Mouse (Mus musculus) CH12.LX (cell line): ENCODE results near the gene Fam3b. TPM values are rescaled to one million over a fixed set of nuclear protein-coding genes. Genes with fewer than 3 reads are reported as not detected.

Experiments
- DNase-seq: peaks from one replicate; pipeline ENCODE4 v3.0.0-alpha.2; 2013; ENCODE audit errors: extremely low read depth
- H3K27ac ChIP-seq: 2 replicates; pipeline ENCODE4 v1.5.1; 2012; ENCODE audit warnings: low read depth, mild to moderate bottlenecking, control low read depth, moderate library complexity; ENCODE audit not compliant: insufficient read depth
- H3K27me3 ChIP-seq: replicated peaks from 2 replicates; pipeline ENCODE3; 2012; ENCODE audit warnings: inconsistent platforms
- H3K36me3 ChIP-seq, 2 experiments: replicated peaks in 1 of 2; 2 replicates each; pipeline versions ENCODE3 to v1.6.1; 2012; ENCODE audit warnings: inconsistent platforms in 1 of 2, low read length in 1 of 2, mild to moderate bottlenecking in 1 of 2, mixed read lengths in 1 of 2, moderate library complexity in 1 of 2; ENCODE audit not compliant: control insufficient read depth in 1 of 2, insufficient read depth in 1 of 2
- H3K4me1 ChIP-seq, 2 experiments: 2 replicates each; pipeline ENCODE4 v1.6.1; 2012; ENCODE audit warnings: inconsistent platforms in 1 of 2, moderate library complexity in 1 of 2; ENCODE audit not compliant: insufficient read depth in 2 of 2, control insufficient read depth in 1 of 2
- H3K4me2 ChIP-seq: 2 replicates; pipeline ENCODE4 v1.6.1; 2012; ENCODE audit warnings: low read depth, mild to moderate bottlenecking, control low read depth; ENCODE audit not compliant: poor library complexity, insufficient read depth, severe bottlenecking
- H3K4me3 ChIP-seq, 3 experiments: fragments of 150-350 bp in 1 of 3; sonication (generic) in 1 of 3; replicated peaks in 1 of 3; 2 replicates each; pipeline versions ENCODE3 to v1.5.1; 2011 to 2012; ENCODE audit warnings: low read depth in 2 of 3, low read length in 2 of 3, mild to moderate bottlenecking in 2 of 3, moderate library complexity in 2 of 3, control low read depth in 1 of 3, improper control_type of control experiment in 1 of 3, inconsistent platforms in 1 of 3, mixed read lengths in 1 of 3; ENCODE audit not compliant: poor library complexity in 1 of 3
- H3K79me2 ChIP-seq: replicated peaks from 2 replicates; pipeline ENCODE4 v1.6.1; 2012; ENCODE audit warnings: mild to moderate bottlenecking, moderate library complexity; ENCODE audit not compliant: control insufficient read depth, poor library complexity, insufficient read depth, severe bottlenecking; ENCODE audit errors: extremely low read depth
- H3K9ac ChIP-seq: 2 replicates; pipeline ENCODE4 v1.6.1; 2012; ENCODE audit warnings: low read depth, mild to moderate bottlenecking, control low read depth, moderate library complexity; ENCODE audit not compliant: insufficient read depth
- H3K9me3 ChIP-seq: replicated peaks from 2 replicates; pipeline ENCODE3; 2012; ENCODE audit warnings: low read length, inconsistent platforms, mixed read lengths
- ELF1 ChIP-seq: IDR thresholded peaks from 2 replicates; pipeline ENCODE4 v1.6.1; 2014; ENCODE audit warnings: low read depth, mild to moderate bottlenecking, inconsistent platforms, low read length, improper control_type of control experiment
- EP300 ChIP-seq: IDR thresholded peaks from 2 replicates; pipeline ENCODE4 v1.6.1; 2011; ENCODE audit warnings: low read length, improper control_type of control experiment
- ETS1 ChIP-seq: conservative IDR thresholded peaks from 2 replicates; pipeline ENCODE4 v1.6.1; 2012; ENCODE audit warnings: low read depth, mild to moderate bottlenecking, inconsistent platforms, low read length, improper control_type of control experiment, moderate library complexity
- IRF4 ChIP-seq: IDR thresholded peaks from 2 replicates; pipeline ENCODE4 v1.6.1; 2014; ENCODE audit warnings: low read depth, mild to moderate bottlenecking, inconsistent platforms, low read length, improper control_type of control experiment
- KAT2A ChIP-seq: IDR thresholded peaks from 2 replicates; pipeline ENCODE4 v1.6.1; 2012; ENCODE audit warnings: low read length, improper control_type of control experiment, inconsistent platforms; ENCODE audit not compliant: insufficient replicate concordance
- MAX ChIP-seq: IDR thresholded peaks from 2 replicates; pipeline ENCODE4 v1.6.1; 2011; ENCODE audit warnings: low read length, improper control_type of control experiment
- MAZ ChIP-seq: IDR thresholded peaks from 2 replicates; pipeline ENCODE4 v1.6.1; 2012; ENCODE audit warnings: low read depth, mild to moderate bottlenecking, inconsistent platforms, low read length, improper control_type of control experiment, moderate library complexity
- MEF2A ChIP-seq: IDR thresholded peaks from 2 replicates; pipeline ENCODE4 v1.6.1; 2014; ENCODE audit warnings: low read depth, mild to moderate bottlenecking, inconsistent platforms, low read length, improper control_type of control experiment, borderline replicate concordance
- MXI1 ChIP-seq: IDR thresholded peaks from 2 replicates; pipeline ENCODE4 v1.6.1; 2011; ENCODE audit warnings: mild to moderate bottlenecking, low read depth, low read length, improper control_type of control experiment
- MYC ChIP-seq: IDR thresholded peaks from 2 replicates; pipeline ENCODE4 v1.6.1; 2011; ENCODE audit warnings: low read depth, mild to moderate bottlenecking, improper control_type of control experiment, low read length
- NELFE ChIP-seq: IDR thresholded peaks from 2 replicates; pipeline ENCODE4 v1.6.1; 2011; ENCODE audit warnings: low read depth, low read length, improper control_type of control experiment
- PAX5 ChIP-seq: IDR thresholded peaks from 2 replicates; pipeline ENCODE4 v1.6.1; 2012; ENCODE audit warnings: low read length, inconsistent platforms, mixed read lengths
- POLR2A ChIP-seq: IDR thresholded peaks from 2 replicates; pipeline ENCODE4 v1.6.1; 2011; ENCODE audit warnings: low read depth, mild to moderate bottlenecking, improper control_type of control experiment, low read length
- SIN3A ChIP-seq: IDR thresholded peaks from 2 replicates; pipeline ENCODE4 v1.6.1; 2012; ENCODE audit warnings: low read length, improper control_type of control experiment, inconsistent platforms
- SMC3 ChIP-seq: IDR thresholded peaks from 2 replicates; pipeline ENCODE4 v1.6.1; 2011; ENCODE audit warnings: low read depth, low read length, improper control_type of control experiment
- TBP ChIP-seq: conservative IDR thresholded peaks from 2 replicates; pipeline ENCODE4 v1.6.1; 2011; ENCODE audit warnings: low read depth, low read length, improper control_type of control experiment
- TCF12 ChIP-seq: IDR thresholded peaks from 2 replicates; pipeline ENCODE4 v1.6.1; 2014; ENCODE audit warnings: low read depth, mild to moderate bottlenecking, inconsistent platforms, low read length, improper control_type of control experiment
- UBTF ChIP-seq: IDR thresholded peaks from 2 replicates; pipeline ENCODE4 v1.6.1; 2012; ENCODE audit warnings: low read depth, mild to moderate bottlenecking, inconsistent platforms, low read length, improper control_type of control experiment, moderate library complexity
- ZC3H11A ChIP-seq: IDR thresholded peaks from 2 replicates; pipeline ENCODE4 v1.6.1; 2012; ENCODE audit warnings: low read depth, mild to moderate bottlenecking, inconsistent platforms, low read length, improper control_type of control experiment
- ZMIZ1 ChIP-seq: IDR thresholded peaks from 2 replicates; pipeline ENCODE4 v1.6.1; 2012; ENCODE audit warnings: low read depth, mild to moderate bottlenecking, inconsistent platforms, low read length, improper control_type of control experiment
- ZNF384 ChIP-seq: IDR thresholded peaks from 2 replicates; pipeline ENCODE4 v1.6.1; 2012; ENCODE audit warnings: low read depth, low read length, improper control_type of control experiment, inconsistent platforms
- dilution Hi-C: fragments of 300-500 bp; cut with MboI; formaldehyde crosslinking; loops from 2 replicates; pipeline ENCODE4 v1.14.3; 2020; ENCODE audit warnings: low sequenced_read_pairs; ENCODE audit not compliant: extremely low pct_unique_long_range_greater_than_20kb, extremely low pct_ligation_motif_present
- in situ Hi-C: fragments of 300-500 bp; cut with MboI; formaldehyde crosslinking; loops from 3 replicates; pipeline ENCODE4 v1.14.3; 2019; ENCODE audit warnings: low sequenced_read_pairs, low pct_ligation_motif_present, low pct_unique_long_range_greater_than_20kb, mixed read lengths
- polyA plus RNA-seq: library from polyadenylated mRNA; unstranded; fragments of >175 nt; gene quantifications from 2 replicates; pipeline ENCODE4 v1.2.1, GENCODE M21; 2012; ENCODE audit warnings: low read depth; ENCODE audit not compliant: insufficient read length
- total RNA-seq, 2 experiments: library from RNA; depleted of rRNA; stranded (reverse); fragments of 300-350 nt in 1 of 2; fragments of >200 nt in 1 of 2; gene quantifications; 2 replicates each; pipeline ENCODE4 v1.2.3; 2012 to 2014

Fam3b gene
- total and polyA plus RNA-seq, 3 experiments: not detected

DNA sequence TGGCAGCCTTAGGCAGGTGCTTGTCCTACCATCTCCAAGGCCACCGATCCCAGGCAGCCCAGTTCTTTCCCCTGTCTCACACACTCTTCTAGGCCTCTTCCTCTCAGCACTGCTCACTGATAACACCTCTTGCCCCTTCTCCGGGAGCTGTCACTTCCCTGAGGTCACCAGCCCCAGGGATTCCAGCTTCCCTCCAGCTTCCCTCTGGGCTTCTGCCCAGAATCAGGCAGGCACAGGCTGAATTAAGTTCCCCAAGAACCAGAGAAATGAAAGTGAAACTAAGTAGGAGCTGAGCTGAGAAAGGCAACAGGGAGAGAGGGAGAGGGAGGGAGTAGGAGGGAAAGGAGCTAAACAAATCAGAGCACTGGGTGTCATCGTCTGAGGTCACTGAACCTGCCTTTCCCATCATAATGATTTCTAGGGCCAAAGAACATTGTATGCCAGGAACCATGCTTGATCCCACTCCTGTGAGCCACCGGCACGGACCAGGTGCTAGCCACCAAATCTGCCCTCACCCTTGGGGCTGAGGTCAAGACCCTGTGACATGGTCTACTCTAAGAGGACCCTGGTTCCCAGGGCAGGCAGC, 20.4 kb upstream of the Fam3b start:
- in situ Hi-C loops: no loop called here
- Histone ChIP-seq H3K27me3 (no peaks in the 10 kb centered on the region), H3K79me2 (no peaks in the 10 kb centered on the region), H3K9ac (peak overlapping the region; percentile 27; the same call in 1 of the 2 replicates), H3K4me2 (peak overlapping the region; percentile 69), H3K9me3 (peaks cover 5% of the 10 kb centered on the region), H3K4me3 (peak overlapping the region; percentile 8 to 45 (median 22)), H3K4me1 (peaks cover 14 to 53% of the 10 kb centered on the region in 2 experiments), H3K36me3 (peaks cover 0 to 15% of the 10 kb centered on the region in 2 experiments), H3K27ac (peak overlapping the region; percentile 30; the same call in 1 of the 2 replicates)
- TF ChIP-seq TCF12 (0 out of 2 replicates have a peak, but pooled peaks have one; percentile 21), NELFE (peak; percentile 20; the same call in 1 of the 2 replicates), IRF4 (peak; percentile 74), UBTF (no peak), ETS1 (peak; percentile 67), MYC (no peak), SMC3 (no peak), ZNF384 (no peak), ELF1 (no peak), EP300 (peak; percentile 61; the same call in 1 of the 2 replicates), MAZ (0 out of 2 replicates have a peak, but pooled peaks have one; percentile 19), PAX5 (no peak), TBP (no peak), MAX (0 out of 2 replicates have a peak, but pooled peaks have one; percentile 31), MEF2A (0 out of 2 replicates have a peak, but pooled peaks have one; percentile 44), SIN3A (peak; percentile 51; the same call in 1 of the 2 replicates), ZMIZ1 (0 out of 2 replicates have a peak, but pooled peaks have one; percentile 39), MXI1 (0 out of 2 replicates have a peak, but pooled peaks have one; percentile 39), POLR2A (no peak), ZC3H11A (no peak), KAT2A (no peak)
- DNase-seq: peak; percentile 70
- dilution Hi-C loops: no loop called here

DNA sequence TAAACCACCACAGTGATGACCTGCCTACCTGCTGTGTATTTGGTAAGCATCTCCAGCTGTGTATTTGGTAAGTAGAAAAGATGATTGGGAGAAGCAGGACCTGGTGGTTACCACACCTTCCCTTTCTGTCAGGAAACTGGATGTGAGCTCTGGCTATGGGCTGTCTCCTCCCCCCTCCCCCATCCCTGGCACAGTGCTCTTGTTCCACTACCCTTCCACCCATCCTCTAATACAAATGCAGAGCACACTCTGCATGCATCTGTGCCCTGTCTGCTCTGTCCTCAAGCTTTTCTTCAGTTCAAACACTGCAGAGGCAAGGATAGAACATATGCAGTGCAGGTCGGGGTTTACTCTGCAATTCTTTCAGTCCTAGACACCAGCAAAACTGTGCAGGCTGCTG, 19.8 kb upstream of the Fam3b start:
- in situ Hi-C loops: no loop called here
- peaks cover 0 to 10% of the 10 kb centered on the region in 2 experiments for H3K36me3 ChIP-seq
- H3K4me3 ChIP-seq: peak overlapping the region in 2 of 3 experiments; percentile 22 to 45
- H3K27ac ChIP-seq: no peak overlapping the region
- peaks cover 5% of the 10 kb centered on the region for H3K9me3 ChIP-seq
- peaks cover 14 to 50% of the 10 kb centered on the region in 2 experiments for H3K4me1 ChIP-seq
- dilution Hi-C loops: no loop called here
- no peaks in the 10 kb centered on the region for H3K27me3 ChIP-seq
- H3K9ac ChIP-seq: no peak overlapping the region
- no peaks in the 10 kb centered on the region for H3K79me2 ChIP-seq
- TF ChIP-seq MYC (no peak), MAX (no peak), EP300 (no peak)
- H3K4me2 ChIP-seq: no peak overlapping the region
- no peak for DNase-seq
